Mouse (Mus musculus): ENCODE results near the gene Nfil3. TPM values are rescaled to one million over a fixed set of nuclear protein-coding genes. Genes with fewer than 3 reads are reported as not detected.
A peak's percentile ranks its signal among the peaks of the same experiment; 100 is the strongest.

Gene Nfil3
- total RNA-seq (2018; cell fraction: chromatin; rRNA removed), result 10 to 100 TPM in 18 of 26 experiments, 1 to 10 TPM in 8; 4.0 to 41.7 (median 13.7) TPM
- total RNA-seq (2018; cell fraction: cytosol; rRNA removed), result 10 to 100 TPM in 23 of 26 experiments, 1 to 10 TPM in 3; 9.1 to 80.8 (median 22.8) TPM
- 10 to 100 TPM in 21 of 26 experiments, 1 to 10 TPM in 5; 3.7 to 81.9 (median 21.6) TPM for total RNA-seq (2018; cell fraction: nucleus; rRNA removed)
- polyA plus RNA-seq (2018), result 3.5 to 12.2 TPM (median 6.5 TPM) in 3 replicates

GRCm38 (mm10) chr13:52980951-52981421 is at the start of gene Nfil3:
TSS of gene Nfil3 (minus strand) at chr13:52981073.
- peaks cover 38% of the 10 kb centered on the region; the same call in 1 of the 2 replicates for H3K79me2 ChIP-seq (ENCODE audit: inconsistent target)
- no peaks in the 10 kb centered on the region for H3K36me3 ChIP-seq (ENCODE audit: inconsistent target)
- under 1% methylated on average over 72 of the region's 79 CpGs for WGBS (ENCODE audit: missing documents)
- peak within 1 kb of the TSS; percentile 63 for H3K4me3 ChIP-seq (ENCODE audit: inconsistent target)
- peak within 1 kb of the TSS; percentile 24 for H3K27ac ChIP-seq

GRCm38 (mm10) chr13:53024285-53024684 is 43.4 kb upstream of the Nfil3 start:
- no peak overlapping the region for H3K27ac ChIP-seq
- no peaks in the 10 kb centered on the region for H3K79me2 ChIP-seq (ENCODE audit: inconsistent target)
- H3K36me3 ChIP-seq (ENCODE audit: inconsistent target), result no peaks in the 10 kb centered on the region
- WGBS (ENCODE audit: missing documents), result 13% methylated on average over 6 of the region's 6 CpGs
- no peak overlapping the region for H3K4me3 ChIP-seq (ENCODE audit: inconsistent target)

- H3K79me2 ChIP-seq (ENCODE audit: inconsistent target), result no peaks in the 10 kb centered on the region
- H3K27ac ChIP-seq, result no peak overlapping the region
- WGBS (ENCODE audit: missing documents), result 97% methylated on average over 3 of the region's 3 CpGs
- no peak overlapping the region for H3K4me3 ChIP-seq (ENCODE audit: inconsistent target)
- no peaks in the 10 kb centered on the region for H3K36me3 ChIP-seq (ENCODE audit: inconsistent target)
Measured at GRCm38 (mm10) chr13:53020282-53020681, 39.4 kb upstream of the Nfil3 start.

- no peak overlapping the region for H3K4me3 ChIP-seq (ENCODE audit: inconsistent target)
- H3K27ac ChIP-seq, result no peak overlapping the region
- WGBS (ENCODE audit: missing documents), result 95% methylated on average over 4 of the region's 9 CpGs
- H3K36me3 ChIP-seq (ENCODE audit: inconsistent target), result no peaks in the 10 kb centered on the region
- no peaks in the 10 kb centered on the region for H3K79me2 ChIP-seq (ENCODE audit: inconsistent target)
Measured at GRCm38 (mm10) chr13:53019532-53019931, 38.7 kb upstream of the Nfil3 start.

GRCm38 (mm10) chr13:53018976-53019375 is 38.1 kb upstream of the Nfil3 start:
- 82% methylated on average over 5 of the region's 6 CpGs for WGBS (ENCODE audit: missing documents)
- no peaks in the 10 kb centered on the region for H3K79me2 ChIP-seq (ENCODE audit: inconsistent target)
- no peak overlapping the region for H3K4me3 ChIP-seq (ENCODE audit: inconsistent target)
- H3K36me3 ChIP-seq (ENCODE audit: inconsistent target), result no peaks in the 10 kb centered on the region
- H3K27ac ChIP-seq, result no peak overlapping the region

- Histone ChIP-seq H3K79me2 (ENCODE audit: inconsistent target) (no peaks in the 10 kb centered on the region), H3K36me3 (ENCODE audit: inconsistent target) (no peaks in the 10 kb centered on the region), H3K4me3 (ENCODE audit: inconsistent target) (no peak overlapping the region), H3K27ac (no peak overlapping the region)
- WGBS (ENCODE audit: missing documents), result 59% methylated on average over 6 of the region's 6 CpGs
Measured at GRCm38 (mm10) chr13:53017983-53018382, 37.1 kb upstream of the Nfil3 start.

GRCm38 (mm10) chr13:53017117-53017516 is 36.2 kb upstream of the Nfil3 start:
- Histone ChIP-seq H3K36me3 (ENCODE audit: inconsistent target) (no peaks in the 10 kb centered on the region), H3K79me2 (ENCODE audit: inconsistent target) (no peaks in the 10 kb centered on the region), H3K27ac (no peak overlapping the region), H3K4me3 (ENCODE audit: inconsistent target) (no peak overlapping the region)
- WGBS (ENCODE audit: missing documents), result 79% methylated on average over 6 of the region's 6 CpGs

GRCm38 (mm10) chr13:53011426-53011825 is 30.6 kb upstream of the Nfil3 start:
- Histone ChIP-seq H3K27ac (no peak overlapping the region), H3K79me2 (ENCODE audit: inconsistent target) (no peaks in the 10 kb centered on the region), H3K4me3 (ENCODE audit: inconsistent target) (no peak overlapping the region), H3K36me3 (ENCODE audit: inconsistent target) (no peaks in the 10 kb centered on the region)
- 88% methylated on average over 12 of the region's 12 CpGs for WGBS (ENCODE audit: missing documents)

- WGBS (ENCODE audit: missing documents), result 79% methylated on average over 7 of the region's 7 CpGs
Measured at GRCm38 (mm10) chr13:53008489-53009184, 27.8 kb upstream of the Nfil3 start.

GRCm38 (mm10) chr13:53007781-53008180 is 26.9 kb upstream of the Nfil3 start:
- no peaks in the 10 kb centered on the region for H3K79me2 ChIP-seq (ENCODE audit: inconsistent target)
- H3K27ac ChIP-seq, result no peak overlapping the region
- H3K36me3 ChIP-seq (ENCODE audit: inconsistent target), result no peaks in the 10 kb centered on the region
- H3K4me3 ChIP-seq (ENCODE audit: inconsistent target), result no peak overlapping the region
- 91% methylated on average over 3 of the region's 3 CpGs for WGBS (ENCODE audit: missing documents)

More at GRCm38 (mm10) chr13:53008489-53009184, 27.8 kb upstream of the Nfil3 start:
- H3K4me3 ChIP-seq (ENCODE audit: inconsistent target), result no peak overlapping the region
- H3K36me3 ChIP-seq (ENCODE audit: inconsistent target), result no peaks in the 10 kb centered on the region
- no peak overlapping the region for H3K27ac ChIP-seq
- H3K79me2 ChIP-seq (ENCODE audit: inconsistent target), result no peaks in the 10 kb centered on the region

GRCm38 (mm10) chr13:53003286-53003685 is 22.4 kb upstream of the Nfil3 start:
- no peak overlapping the region for H3K27ac ChIP-seq
- no peaks in the 10 kb centered on the region for H3K79me2 ChIP-seq (ENCODE audit: inconsistent target)
- H3K4me3 ChIP-seq (ENCODE audit: inconsistent target), result no peak overlapping the region
- 90% methylated on average over 3 of the region's 3 CpGs for WGBS (ENCODE audit: missing documents)
- H3K36me3 ChIP-seq (ENCODE audit: inconsistent target), result no peaks in the 10 kb centered on the region

GRCm38 (mm10) chr13:53001511-53001935 is 20.6 kb upstream of the Nfil3 start:
- Histone ChIP-seq H3K4me3 (ENCODE audit: inconsistent target) (no peak overlapping the region), H3K27ac (no peak overlapping the region), H3K36me3 (ENCODE audit: inconsistent target) (no peaks in the 10 kb centered on the region), H3K79me2 (ENCODE audit: inconsistent target) (no peaks in the 10 kb centered on the region)
- WGBS (ENCODE audit: missing documents), result 38% methylated on average over 2 of the region's 2 CpGs

- H3K79me2 ChIP-seq (ENCODE audit: inconsistent target), result no peaks in the 10 kb centered on the region
- H3K4me3 ChIP-seq (ENCODE audit: inconsistent target), result no peak overlapping the region
- no peaks in the 10 kb centered on the region for H3K36me3 ChIP-seq (ENCODE audit: inconsistent target)
- WGBS (ENCODE audit: missing documents), result 82% methylated on average over 2 of the region's 2 CpGs
- no peak overlapping the region for H3K27ac ChIP-seq
Measured at GRCm38 (mm10) chr13:53000481-53000880, 19.6 kb upstream of the Nfil3 start.

- Histone ChIP-seq H3K4me3 (ENCODE audit: inconsistent target) (no peak overlapping the region), H3K36me3 (ENCODE audit: inconsistent target) (no peaks in the 10 kb centered on the region), H3K79me2 (ENCODE audit: inconsistent target) (no peaks in the 10 kb centered on the region), H3K27ac (no peak overlapping the region)
- 26% methylated on average over 10 of the region's 10 CpGs for WGBS (ENCODE audit: missing documents)
Measured at GRCm38 (mm10) chr13:52998541-52998940, 17.7 kb upstream of the Nfil3 start.

- H3K27ac ChIP-seq, result no peak overlapping the region
- H3K79me2 ChIP-seq (ENCODE audit: inconsistent target), result no peaks in the 10 kb centered on the region
- 83% methylated on average over 2 of the region's 2 CpGs for whole genome bisulfite sequencing (ENCODE audit: missing documents)
- H3K36me3 ChIP-seq (ENCODE audit: inconsistent target), result no peaks in the 10 kb centered on the region
- H3K4me3 ChIP-seq (ENCODE audit: inconsistent target), result no peak overlapping the region
Measured at GRCm38 (mm10) chr13:52997806-52998205, 16.9 kb upstream of the Nfil3 start.
